Mouse (Mus musculus): Measurements from ENCODE around the gene Atp13a4.

DNA sequence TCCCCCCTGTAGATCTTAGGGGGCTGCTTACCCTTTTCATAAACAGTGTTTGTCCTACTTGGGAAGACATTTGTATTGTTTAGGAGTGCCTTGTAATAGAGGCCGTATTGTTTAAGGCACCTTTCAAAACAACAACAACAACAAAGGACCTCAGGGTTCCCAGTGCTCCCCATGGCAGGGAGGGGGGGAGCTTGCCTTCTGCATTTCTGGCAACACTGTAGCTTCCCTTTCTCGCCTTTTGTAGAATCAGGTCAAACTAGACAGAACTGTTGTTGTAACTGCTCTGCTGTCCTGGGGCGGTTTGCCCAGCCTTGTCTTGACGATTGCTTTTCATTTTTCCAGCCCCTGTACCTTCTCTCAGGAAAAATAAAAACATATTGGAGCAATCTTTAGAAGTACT is 40.0 kb downstream of the Atp13a4 start:
- TF ChIP-seq CTCF (IDR thresholded peaks at IDR 0.05; ENCODE audit: low read depth) (no peak), EP300 (IDR thresholded peaks at IDR 0.05; ENCODE audit: low read depth) (no peak)
